Mouse (Mus musculus): ENCODE results near the gene Scube1. TPM values are rescaled to one million over a fixed set of nuclear protein-coding genes. Genes with fewer than 3 reads are reported as not detected.

Scube1 gene
- total and polyA plus RNA-seq, 2 experiments from 2014 or later: 9.7 to 28.1 TPM

GRCm38 (mm10) chr15:83667501-83667900 is 57.3 kb downstream of the Scube1 start:
- peak; percentile 64 for ATAC-seq
- TF ChIP-seq CTCF (IDR thresholded peaks at IDR 0.05; ENCODE audit: low read depth): no peak
- WGBS: 20% methylated on average over 6 of the region's 6 CpGs
- Histone ChIP-seq H3K9ac (no peak overlapping the region), H3K27me3 (ENCODE audit: insufficient read depth, low read length) (no peaks in the 10 kb centered on the region), H3K4me2 (ENCODE audit: low read depth) (no peak overlapping the region), H3K4me3 (ENCODE audit: low read depth, low read length) (no peak overlapping the region), H3K9me3 (ENCODE audit: low read length) (no peaks in the 10 kb centered on the region), H3K36me3 (ENCODE audit: insufficient read depth) (no peaks in the 10 kb centered on the region), H3K4me1 (ENCODE audit: insufficient read depth) (peaks cover 4% of the 10 kb centered on the region; the same call in 1 of the 2 replicates), H3K27ac (ENCODE audit: low read depth, low read length) (peak overlapping the region; percentile 15; the same call in 1 of the 2 replicates)
- peak; percentile 43 for DNase-seq

- H3K4me2 ChIP-seq (ENCODE audit: low read depth): no peak overlapping the region
- H3K9ac ChIP-seq: no peak overlapping the region
- H3K4me1 ChIP-seq (ENCODE audit: insufficient read depth): peaks cover 4% of the 10 kb centered on the region; the same call in 1 of the 2 replicates
- H3K9me3 ChIP-seq (ENCODE audit: low read length): no peaks in the 10 kb centered on the region
- no peak overlapping the region for H3K27ac ChIP-seq (ENCODE audit: low read depth, low read length)
- H3K27me3 ChIP-seq (ENCODE audit: insufficient read depth, low read length): no peaks in the 10 kb centered on the region
- 95% methylated on average over 10 of the region's 10 CpGs for WGBS
- no peaks in the 10 kb centered on the region for H3K36me3 ChIP-seq (ENCODE audit: insufficient read depth)
- no peak for DNase-seq
- H3K4me3 ChIP-seq (ENCODE audit: low read depth, low read length): no peak overlapping the region
- no peak for ATAC-seq
- TF ChIP-seq CTCF (IDR thresholded peaks at IDR 0.05; ENCODE audit: low read depth): no peak
Measured at GRCm38 (mm10) chr15:83666418-83666817, 58.4 kb downstream of the Scube1 start.

- Histone ChIP-seq H3K27ac (ENCODE audit: low read depth, low read length) (no peak overlapping the region), H3K4me3 (ENCODE audit: low read depth, low read length) (no peak overlapping the region), H3K9me3 (ENCODE audit: low read length) (no peaks in the 10 kb centered on the region), H3K36me3 (ENCODE audit: insufficient read depth) (no peaks in the 10 kb centered on the region), H3K27me3 (ENCODE audit: insufficient read depth, low read length) (no peaks in the 10 kb centered on the region), H3K4me1 (ENCODE audit: insufficient read depth) (peaks cover 4% of the 10 kb centered on the region; the same call in 1 of the 2 replicates), H3K4me2 (ENCODE audit: low read depth) (no peak overlapping the region), H3K9ac (no peak overlapping the region)
- TF ChIP-seq CTCF (IDR thresholded peaks at IDR 0.05; ENCODE audit: low read depth): no peak
- 83% methylated on average over 6 of the region's 6 CpGs for whole genome bisulfite sequencing
- DNase-seq: peak; percentile 29
- no peak for ATAC-seq
Measured at GRCm38 (mm10) chr15:83665993-83666392, 58.8 kb downstream of the Scube1 start.

- no peaks in the 10 kb centered on the region for H3K9me3 ChIP-seq (ENCODE audit: low read length)
- ATAC-seq (peak; percentile 47; the same call in 1 of the 2 replicates), DNase-seq (peak; percentile 70)
- H3K4me1 ChIP-seq (ENCODE audit: insufficient read depth): peaks cover 4% of the 10 kb centered on the region; the same call in 1 of the 2 replicates
- no peak overlapping the region for H3K27ac ChIP-seq (ENCODE audit: low read depth, low read length)
- TF ChIP-seq CTCF (IDR thresholded peaks at IDR 0.05; ENCODE audit: low read depth): peak; percentile 78
- H3K4me3 ChIP-seq (ENCODE audit: low read depth, low read length): no peak overlapping the region
- no peaks in the 10 kb centered on the region for H3K36me3 ChIP-seq (ENCODE audit: insufficient read depth)
- no peak overlapping the region for H3K9ac ChIP-seq
- no peaks in the 10 kb centered on the region for H3K27me3 ChIP-seq (ENCODE audit: insufficient read depth, low read length)
- 53% methylated on average over 5 of the region's 5 CpGs for WGBS
- no peak overlapping the region for H3K4me2 ChIP-seq (ENCODE audit: low read depth)
Measured at GRCm38 (mm10) chr15:83664722-83665121, 60.1 kb downstream of the Scube1 start.

GRCm38 (mm10) chr15:83663066-83663465 is 61.8 kb downstream of the Scube1 start:
- Histone ChIP-seq H3K27me3 (ENCODE audit: insufficient read depth, low read length) (no peaks in the 10 kb centered on the region), H3K9me3 (ENCODE audit: low read length) (no peaks in the 10 kb centered on the region), H3K9ac (no peak overlapping the region), H3K27ac (ENCODE audit: low read depth, low read length) (no peak overlapping the region), H3K4me3 (ENCODE audit: low read depth, low read length) (no peak overlapping the region), H3K36me3 (ENCODE audit: insufficient read depth) (no peaks in the 10 kb centered on the region), H3K4me1 (ENCODE audit: insufficient read depth) (peaks cover 4% of the 10 kb centered on the region; the same call in 1 of the 2 replicates), H3K4me2 (ENCODE audit: low read depth) (no peak overlapping the region)
- no peak for TF ChIP-seq CTCF (IDR thresholded peaks at IDR 0.05; ENCODE audit: low read depth)
- ATAC-seq: no peak
- DNase-seq: no peak
- 49% methylated on average over 4 of the region's 4 CpGs for WGBS

GRCm38 (mm10) chr15:83662106-83662505 is 62.7 kb downstream of the Scube1 start:
- H3K27ac ChIP-seq (ENCODE audit: low read depth, low read length): no peak overlapping the region
- no peak overlapping the region for H3K4me2 ChIP-seq (ENCODE audit: low read depth)
- WGBS: 59% methylated on average over 7 of the region's 7 CpGs
- H3K9ac ChIP-seq: no peak overlapping the region
- no peaks in the 10 kb centered on the region for H3K36me3 ChIP-seq (ENCODE audit: insufficient read depth)
- no peak overlapping the region for H3K4me3 ChIP-seq (ENCODE audit: low read depth, low read length)
- no peak for TF ChIP-seq CTCF (IDR thresholded peaks at IDR 0.05; ENCODE audit: low read depth)
- H3K4me1 ChIP-seq (ENCODE audit: insufficient read depth): no peaks in the 10 kb centered on the region
- ATAC-seq: no peak
- H3K27me3 ChIP-seq (ENCODE audit: insufficient read depth, low read length): no peaks in the 10 kb centered on the region
- DNase-seq: no peak
- H3K9me3 ChIP-seq (ENCODE audit: low read length): no peaks in the 10 kb centered on the region

- Histone ChIP-seq H3K27me3 (ENCODE audit: insufficient read depth, low read length) (no peaks in the 10 kb centered on the region), H3K9me3 (ENCODE audit: low read length) (no peaks in the 10 kb centered on the region), H3K4me3 (ENCODE audit: low read depth, low read length) (no peak overlapping the region), H3K9ac (no peak overlapping the region), H3K27ac (ENCODE audit: low read depth, low read length) (no peak overlapping the region), H3K4me1 (ENCODE audit: insufficient read depth) (no peaks in the 10 kb centered on the region), H3K36me3 (ENCODE audit: insufficient read depth) (no peaks in the 10 kb centered on the region), H3K4me2 (ENCODE audit: low read depth) (no peak overlapping the region)
- no peak for TF ChIP-seq CTCF (IDR thresholded peaks at IDR 0.05; ENCODE audit: low read depth)
- 93% methylated on average over 6 of the region's 6 CpGs for WGBS
- DNase-seq (no peak), ATAC-seq (no peak)
Measured at GRCm38 (mm10) chr15:83642518-83642917, 82.3 kb downstream of the Scube1 start.

Measured in forebrain, postnatal 0 days (tissue).